Mouse (Mus musculus) macrophage (primary cell): ENCODE measurements around the gene Bmf. TPM values are rescaled to one million over a fixed set of nuclear protein-coding genes. Genes with fewer than 3 reads are reported as not detected.

ENCODE experiments used
- H3K27ac ChIP-seq: fragments of 350-480 bp; formaldehyde crosslinking; 2 replicates; pipeline ENCODE4 v1.9.0; 2021
- H3K36me3 ChIP-seq: fragments of 350-480 bp; formaldehyde crosslinking; 2 replicates; pipeline ENCODE4 v1.9.0; 2021; ENCODE audit errors: inconsistent target
- H3K4me3 ChIP-seq: fragments of 350-480 bp; formaldehyde crosslinking; 2 replicates; pipeline ENCODE4 v1.9.0; 2021; ENCODE audit errors: inconsistent target
- H3K79me2 ChIP-seq: fragments of 350-480 bp; formaldehyde crosslinking; 2 replicates; pipeline ENCODE4 v1.9.0; 2021; ENCODE audit errors: inconsistent target
- WGBS: methylation state at CpG from one replicate; pipeline ENCODE4 v1.1.7; 2026; ENCODE audit warnings: inconsistent platforms; ENCODE audit not compliant: missing documents; 5-methylcytosine and 5-hydroxymethylcytosine counted together
- polyA plus RNA-seq: library from polyadenylated mRNA; stranded (reverse); fragments of 250-400 nt; gene quantifications from 3 replicates; pipeline ENCODE4 v1.2.4, GENCODE M21; 2018; ENCODE audit warnings: inconsistent platforms

Bmf gene
- polyA plus RNA-seq, 1 experiment from 2014 or later: 5.3 TPM

DNA sequence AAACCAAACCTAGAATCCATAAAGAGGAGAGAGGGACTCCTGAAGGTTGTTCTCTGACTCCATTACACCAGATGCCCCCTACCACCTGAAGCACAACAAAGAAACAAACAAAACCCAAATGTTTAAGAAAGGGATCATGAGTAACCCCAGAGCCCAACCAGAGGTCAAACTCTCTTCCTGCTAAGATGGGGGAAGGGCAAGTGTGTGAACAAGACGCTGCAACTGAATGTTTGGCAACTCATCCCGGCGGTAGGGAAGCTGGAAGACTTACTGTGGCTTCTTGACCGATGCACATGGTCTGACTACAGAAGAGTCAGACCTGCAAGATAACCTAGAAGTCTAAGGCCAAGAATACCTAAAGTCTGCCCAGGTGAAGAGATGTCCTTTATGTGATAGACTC is 12.3 kb downstream of the Bmf start:
- 11% methylated on average over 4 of the region's 4 CpGs for WGBS
- Histone ChIP-seq H3K79me2 (no peaks in the 10 kb centered on the region), H3K27ac (no peak overlapping the region)

DNA sequence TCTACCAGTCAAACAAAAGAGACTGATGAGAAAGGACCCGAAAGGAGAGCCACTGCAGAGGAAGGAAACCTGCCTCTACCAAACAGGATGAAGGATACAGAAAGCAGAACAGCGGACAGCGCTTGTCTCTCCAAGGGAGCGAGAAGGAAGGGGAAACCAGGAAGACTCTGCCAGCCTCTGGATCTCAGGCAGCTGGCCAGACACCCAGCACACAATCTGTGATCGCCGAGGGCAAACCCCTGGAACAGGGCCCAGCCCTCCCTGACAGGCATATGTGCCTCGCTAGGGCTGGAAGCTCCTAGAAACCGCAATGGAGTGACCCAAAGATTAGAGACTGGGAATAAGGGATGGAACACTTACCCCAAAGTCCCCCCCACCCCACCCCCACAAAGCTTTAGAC is 12.9 kb downstream of the Bmf start:
- 44% methylated on average over 8 of the region's 8 CpGs for WGBS
- Histone ChIP-seq H3K4me3 (no peak overlapping the region), H3K79me2 (no peaks in the 10 kb centered on the region), H3K36me3 (peaks cover 10% of the 10 kb centered on the region; the same call in 1 of the 2 replicates), H3K27ac (no peak overlapping the region)

More for the DNA sequence above, 12.3 kb downstream of the Bmf start:
- no peak overlapping the region for H3K4me3 ChIP-seq
- peaks cover 3% of the 10 kb centered on the region; the same call in 1 of the 2 replicates for H3K36me3 ChIP-seq

DNA sequence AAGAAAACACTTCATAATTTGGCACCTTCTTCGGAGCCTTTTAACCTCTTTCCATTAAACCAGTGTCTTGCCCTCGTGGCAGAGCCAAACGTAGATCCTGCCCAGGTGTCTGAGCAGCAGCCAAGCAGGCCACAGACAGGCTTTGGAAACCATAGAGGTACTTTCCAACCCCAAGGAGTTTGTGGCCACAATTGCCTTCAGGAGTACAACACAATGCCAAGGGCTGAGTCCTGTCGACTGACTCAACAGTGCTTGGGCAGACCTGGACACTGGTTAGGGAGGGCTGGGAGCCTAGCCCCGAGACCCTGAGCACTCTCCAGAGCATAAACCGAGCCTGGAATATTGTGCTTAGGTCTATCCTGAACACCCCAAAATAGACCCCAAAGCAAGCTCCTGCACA is 13.4 kb downstream of the Bmf start:
- Histone ChIP-seq H3K4me3 (no peak overlapping the region), H3K27ac (no peak overlapping the region), H3K79me2 (no peaks in the 10 kb centered on the region), H3K36me3 (peaks cover 14% of the 10 kb centered on the region; the same call in 1 of the 2 replicates)
- WGBS: 62% methylated on average over 6 of the region's 6 CpGs

DNA sequence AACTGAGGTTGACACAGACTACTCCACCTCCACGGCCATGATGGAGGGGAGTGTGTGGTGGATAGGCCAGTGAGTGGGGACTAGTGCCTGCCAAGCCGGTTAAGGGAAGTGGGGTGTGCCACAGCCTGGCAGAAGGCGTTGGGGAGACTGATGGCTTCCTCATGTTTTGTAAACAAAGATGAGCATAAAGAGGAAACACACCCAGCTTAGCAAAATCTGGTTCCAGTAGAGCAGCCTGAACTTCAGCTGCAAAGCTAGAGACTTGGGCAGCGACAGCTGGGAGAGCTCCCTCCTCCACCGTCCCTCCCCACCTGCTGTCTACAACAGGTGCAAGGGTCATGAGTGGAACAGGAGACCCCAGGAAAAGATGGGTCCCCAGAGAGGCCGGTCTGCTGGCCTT is 15.5 kb downstream of the Bmf start:
- H3K4me3 ChIP-seq: no peak overlapping the region
- H3K36me3 ChIP-seq: peaks cover 14% of the 10 kb centered on the region; the same call in 1 of the 2 replicates
- H3K27ac ChIP-seq: no peak overlapping the region
- WGBS: 36% methylated on average over 6 of the region's 6 CpGs
- no peaks in the 10 kb centered on the region for H3K79me2 ChIP-seq

DNA sequence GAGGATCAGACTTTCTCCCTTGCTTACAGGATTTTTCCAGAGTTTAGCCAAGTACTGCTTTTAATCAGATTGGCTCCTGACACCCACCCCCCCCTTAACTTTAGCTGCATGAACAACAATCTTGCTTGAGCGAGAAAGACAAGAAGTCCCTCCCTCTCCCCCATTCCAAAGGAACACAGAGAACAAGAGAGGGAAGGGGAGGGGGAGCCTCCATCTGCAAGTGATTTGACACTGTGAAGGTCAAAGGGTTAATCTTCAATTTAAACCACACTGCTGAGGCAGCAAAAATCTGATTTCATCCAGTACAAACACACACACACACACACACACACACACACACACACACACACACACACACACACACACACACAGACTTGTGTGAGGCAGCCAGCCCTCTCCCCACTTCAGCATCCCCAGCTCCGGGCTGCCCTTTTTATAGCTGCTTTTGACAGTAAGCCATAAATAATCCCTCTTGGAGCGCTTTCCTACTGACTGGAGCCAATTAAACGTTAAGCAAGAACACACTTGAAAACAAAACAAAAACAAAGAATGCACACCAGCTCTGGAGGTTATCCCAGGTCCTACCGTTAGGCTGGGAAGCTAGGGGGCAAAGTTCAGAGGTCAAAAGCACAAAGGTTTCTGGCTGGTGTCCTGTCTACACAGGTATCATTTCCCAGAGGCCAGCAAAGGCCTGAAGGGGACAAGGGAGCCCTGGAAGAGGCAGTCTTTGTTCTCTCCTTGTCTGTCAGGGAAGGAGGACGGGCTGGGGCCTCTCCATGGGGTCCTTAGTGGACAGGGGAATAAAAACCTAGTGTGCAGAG is 16.4 kb downstream of the Bmf start:
- H3K27ac ChIP-seq: no peak overlapping the region
- H3K4me3 ChIP-seq: no peak overlapping the region
- WGBS: 68% methylated on average over 6 of the region's 6 CpGs
- peaks cover 14% of the 10 kb centered on the region; the same call in 1 of the 2 replicates for H3K36me3 ChIP-seq
- H3K79me2 ChIP-seq: no peaks in the 10 kb centered on the region

DNA sequence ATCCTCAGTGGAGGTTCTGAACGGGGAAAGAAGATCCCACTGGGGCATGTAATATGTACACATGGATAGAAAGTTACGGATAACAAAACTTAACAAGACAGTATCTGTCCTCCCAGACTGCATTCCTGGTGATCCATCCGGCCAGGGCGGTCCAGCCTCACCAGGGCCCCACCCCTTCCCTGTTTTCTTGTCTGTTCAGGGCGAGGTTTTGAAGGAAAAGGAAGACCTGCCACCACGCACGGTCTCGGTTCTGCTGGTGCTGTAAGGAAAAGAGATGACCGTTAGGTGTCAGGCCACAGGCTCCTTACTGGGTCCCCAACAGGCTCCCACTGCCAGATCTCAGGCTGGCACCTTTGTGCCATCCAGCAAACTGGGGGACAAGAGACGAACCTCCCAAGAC is 17.1 kb downstream of the Bmf start:
- 92% methylated on average over 9 of the region's 10 CpGs for WGBS
- H3K4me3 ChIP-seq: no peak overlapping the region
- H3K27ac ChIP-seq: no peak overlapping the region

DNA sequence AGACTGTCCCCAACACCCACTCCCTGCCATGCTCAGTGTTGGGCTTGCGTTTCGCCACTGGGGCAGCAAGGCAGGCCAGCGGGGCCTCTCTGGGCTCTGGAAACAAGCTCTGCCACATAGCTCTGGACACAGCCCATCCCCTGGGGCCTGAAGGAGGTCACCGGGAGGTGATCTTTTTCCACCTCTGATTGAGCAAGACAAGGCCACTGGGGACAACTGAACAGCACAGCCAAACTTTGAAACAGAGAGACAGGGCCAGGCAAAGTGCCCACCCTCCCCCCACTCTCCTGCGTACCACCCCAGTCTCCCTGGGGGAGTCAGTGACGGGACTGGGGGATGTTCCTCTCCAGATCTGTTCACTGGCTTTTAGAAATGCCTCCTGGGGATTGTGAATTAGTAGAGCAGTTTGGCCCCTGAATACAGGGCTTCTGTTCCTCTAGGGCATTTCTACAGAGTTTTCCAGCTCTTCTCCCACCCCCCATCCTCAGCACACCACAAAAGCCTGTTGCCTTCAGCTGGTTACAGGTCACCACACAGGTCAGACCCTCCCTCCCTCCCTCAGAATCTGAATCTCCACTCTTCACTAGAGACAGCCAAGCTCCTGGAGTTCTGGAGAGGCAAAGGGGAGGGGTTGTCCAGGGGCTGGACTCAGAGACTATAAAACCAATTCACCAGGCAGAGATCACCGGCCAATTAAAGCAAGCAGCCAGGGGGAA is 19.9 kb downstream of the Bmf start:
- Histone ChIP-seq H3K36me3 (peaks cover 14% of the 10 kb centered on the region; the same call in 1 of the 2 replicates), H3K79me2 (no peaks in the 10 kb centered on the region), H3K27ac (no peak overlapping the region), H3K4me3 (no peak overlapping the region)
- WGBS: 88% methylated on average over 7 of the region's 7 CpGs

More for the DNA sequence above, 17.1 kb downstream of the Bmf start:
- Histone ChIP-seq H3K36me3 (peaks cover 14% of the 10 kb centered on the region; the same call in 1 of the 2 replicates), H3K79me2 (no peaks in the 10 kb centered on the region)

DNA sequence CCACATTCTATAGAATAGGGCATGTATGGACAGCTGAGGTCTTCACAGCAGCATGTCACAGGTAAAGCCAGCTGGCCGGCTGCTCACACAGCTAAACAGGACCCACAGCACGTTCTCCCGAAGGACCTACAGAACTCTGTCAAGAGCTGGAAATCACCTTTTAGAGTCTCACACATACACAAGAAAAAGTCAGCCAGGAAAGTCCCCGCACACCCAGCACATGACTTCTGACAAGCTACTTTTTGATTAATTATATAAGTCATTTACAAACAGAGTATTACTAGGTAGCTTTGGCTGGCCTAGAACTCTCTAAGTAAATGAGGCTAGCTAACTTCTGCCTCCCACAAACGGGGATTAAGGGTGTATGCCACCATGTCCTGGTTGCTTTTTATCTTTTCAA is 22.9 kb downstream of the Bmf start:
- no peaks in the 10 kb centered on the region for H3K79me2 ChIP-seq
- H3K27ac ChIP-seq: no peak overlapping the region
- WGBS: 91% methylated on average over 5 of the region's 5 CpGs
- peaks cover 4% of the 10 kb centered on the region; the same call in 1 of the 2 replicates for H3K36me3 ChIP-seq
- H3K4me3 ChIP-seq: no peak overlapping the region

DNA sequence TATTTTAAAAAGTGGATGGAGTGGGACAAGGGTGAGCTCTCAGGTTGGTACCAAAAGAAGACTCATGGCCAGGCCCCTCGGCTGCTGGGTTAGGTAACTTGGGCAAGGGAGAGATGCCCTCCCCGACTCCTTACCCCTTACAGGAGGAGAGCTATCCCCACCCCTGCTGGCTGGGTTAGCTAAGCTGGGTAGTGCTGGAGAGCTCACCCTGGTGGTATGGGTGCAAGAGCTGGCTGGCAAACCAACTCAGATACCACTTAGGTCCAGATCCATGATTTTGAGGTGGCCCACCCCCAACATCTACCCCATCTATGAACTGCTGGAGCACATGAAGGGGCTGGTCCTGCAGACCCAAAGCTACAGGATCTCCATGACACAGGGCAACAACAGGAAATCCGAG is 24.7 kb downstream of the Bmf start:
- Histone ChIP-seq H3K27ac (no peak overlapping the region), H3K36me3 (no peaks in the 10 kb centered on the region), H3K79me2 (no peaks in the 10 kb centered on the region), H3K4me3 (no peak overlapping the region)
- 92% methylated on average over 3 of the region's 3 CpGs for WGBS

DNA sequence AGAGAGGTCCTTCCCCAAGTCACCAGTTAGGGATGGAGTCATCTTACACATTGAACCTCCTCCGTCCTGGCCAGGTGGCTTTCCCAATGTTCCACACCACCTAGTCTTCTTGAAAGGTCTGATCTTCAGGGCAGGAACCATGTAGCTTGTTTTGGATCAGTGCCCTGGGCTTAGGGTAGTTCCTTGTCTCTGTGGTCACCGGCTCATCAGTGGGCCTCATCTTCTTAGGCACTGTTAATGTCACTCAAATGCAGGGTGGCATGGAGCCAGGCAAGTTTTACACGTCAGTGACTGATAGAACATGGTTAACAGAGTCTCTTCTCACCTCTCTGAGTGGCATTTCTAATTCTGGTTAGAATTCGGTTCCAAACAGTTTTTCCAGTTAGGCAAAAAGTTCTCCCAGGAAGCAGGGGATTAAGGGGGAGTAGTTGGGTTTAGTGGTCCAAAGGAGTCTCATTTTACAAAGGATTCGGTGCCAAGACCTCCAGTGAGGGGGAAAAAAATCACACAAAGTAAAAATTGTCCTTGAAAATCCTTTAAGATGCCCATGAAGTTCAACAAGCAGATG is 26.2 kb downstream of the Bmf start:
- no peak overlapping the region for H3K4me3 ChIP-seq
- H3K36me3 ChIP-seq: no peaks in the 10 kb centered on the region
- 72% methylated on average over 5 of the region's 5 CpGs for WGBS
- H3K27ac ChIP-seq: no peak overlapping the region
- no peaks in the 10 kb centered on the region for H3K79me2 ChIP-seq

DNA sequence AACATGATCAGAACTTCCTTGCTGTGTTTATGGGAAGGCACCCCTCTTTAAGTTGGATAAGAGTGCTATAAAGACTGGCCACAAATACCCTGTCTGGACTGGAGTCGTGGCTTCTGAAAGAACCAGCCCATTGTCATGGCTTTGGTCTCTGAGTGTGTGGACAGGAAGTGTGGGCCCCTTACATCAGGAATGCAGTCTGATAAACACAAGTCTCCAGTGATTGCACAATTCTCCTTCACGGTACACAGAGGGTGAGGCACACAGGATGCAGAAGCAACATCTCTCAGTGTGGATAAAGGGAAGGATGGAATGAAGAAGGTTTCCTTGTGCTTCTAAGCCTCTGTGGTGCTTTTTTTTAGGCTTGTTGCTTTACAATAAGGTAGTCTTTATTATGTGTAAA is 27.2 kb downstream of the Bmf start:
- H3K4me3 ChIP-seq: no peak overlapping the region
- WGBS: 7% methylated on average over 2 of the region's 2 CpGs
- H3K27ac ChIP-seq: no peak overlapping the region
- no peaks in the 10 kb centered on the region for H3K36me3 ChIP-seq
- no peaks in the 10 kb centered on the region for H3K79me2 ChIP-seq

DNA sequence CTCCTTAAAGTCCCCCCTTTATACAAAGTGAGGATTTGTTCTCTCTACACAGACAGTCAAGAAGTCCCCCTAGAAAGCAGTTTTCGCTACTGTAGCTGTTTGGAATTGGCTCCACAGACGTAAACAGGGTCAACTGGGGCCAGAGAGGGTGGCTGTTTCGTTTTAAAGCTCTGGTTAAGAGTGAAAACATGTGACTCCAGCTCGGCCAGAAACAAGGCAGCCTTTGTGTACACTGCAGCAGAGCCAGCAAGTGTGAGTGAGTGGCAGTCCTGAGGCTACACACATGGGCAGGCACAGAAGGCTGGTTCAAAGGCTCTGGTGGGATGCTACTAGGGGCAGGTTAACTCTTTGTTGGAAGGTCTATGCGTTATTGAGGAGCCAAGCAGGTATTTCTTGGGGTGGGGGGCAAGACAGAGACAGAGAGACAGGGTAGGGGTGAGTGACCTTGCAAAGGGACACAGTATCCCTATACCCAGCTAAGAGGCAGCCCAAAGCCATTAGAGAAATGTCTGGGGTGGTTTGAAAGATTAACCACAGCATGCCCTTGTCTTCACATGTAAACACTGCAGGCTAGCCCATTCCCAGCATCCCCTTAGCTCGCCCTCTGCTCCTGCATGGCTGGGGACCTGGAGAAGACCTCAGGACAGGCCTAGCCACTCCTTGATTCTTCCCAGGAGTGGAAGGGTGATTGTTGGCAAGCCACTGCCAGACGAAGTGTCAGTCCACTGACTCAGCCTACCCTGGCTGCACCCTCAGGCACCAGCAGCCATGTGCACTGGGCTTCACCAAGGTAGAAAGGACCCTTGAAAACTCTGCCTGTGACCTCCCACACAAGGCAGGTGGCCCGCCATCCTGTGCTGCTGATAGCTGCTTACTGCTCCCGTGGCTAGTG is 29.2 kb downstream of the Bmf start:
- H3K79me2 ChIP-seq: no peaks in the 10 kb centered on the region
- no peaks in the 10 kb centered on the region for H3K36me3 ChIP-seq
- H3K4me3 ChIP-seq: no peak overlapping the region
- H3K27ac ChIP-seq: peak overlapping the region; percentile 42
- WGBS: 56% methylated on average over 9 of the region's 9 CpGs

DNA sequence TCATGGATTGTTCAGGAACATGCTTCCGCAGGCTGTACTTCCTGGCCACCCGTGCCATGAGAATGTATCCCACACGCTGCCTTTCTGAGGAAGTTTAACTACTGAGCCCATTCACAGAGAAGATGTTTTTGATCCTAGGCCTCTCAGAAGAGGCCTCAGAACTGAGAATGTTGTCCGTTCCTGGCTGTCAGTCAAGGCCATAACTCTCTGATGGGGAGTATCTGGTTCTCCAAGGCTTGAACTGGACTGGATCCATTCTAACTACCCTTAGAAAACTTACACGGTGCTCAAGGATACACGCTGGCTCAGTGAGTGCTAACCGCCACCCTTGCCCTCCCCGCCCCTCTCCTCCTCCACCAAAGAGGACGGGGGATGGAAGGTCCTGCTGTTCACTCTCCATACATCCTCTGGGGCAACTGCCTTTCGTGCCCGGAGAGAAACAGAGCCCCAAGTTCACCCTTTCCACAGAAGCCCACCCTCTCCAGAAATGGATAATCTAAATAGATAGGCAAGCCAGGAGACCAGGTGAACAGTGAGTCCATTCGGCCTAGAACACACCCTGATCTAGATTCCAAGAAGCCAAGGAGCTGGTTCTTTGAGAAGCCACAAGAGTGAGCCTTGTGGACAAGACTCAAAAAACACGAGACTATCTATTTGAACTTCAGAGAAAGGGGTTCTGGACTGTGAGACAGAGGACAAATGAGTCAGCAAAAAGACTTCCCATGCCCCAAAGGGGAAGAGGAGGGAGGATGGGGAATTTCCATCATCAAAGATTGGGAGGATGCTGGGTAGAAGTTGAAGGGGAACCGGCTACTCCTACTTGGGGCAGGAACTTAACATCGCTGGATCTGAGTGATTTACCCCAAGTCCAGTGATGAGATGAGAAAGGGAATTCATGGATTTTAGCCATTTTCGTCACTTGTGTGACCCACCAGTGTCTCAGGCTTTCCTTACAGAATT is 36.8 kb downstream of the Bmf start:
- Histone ChIP-seq H3K27ac (peak overlapping the region; percentile 19), H3K4me3 (no peak overlapping the region), H3K79me2 (no peaks in the 10 kb centered on the region), H3K36me3 (no peaks in the 10 kb centered on the region)
- 71% methylated on average over 13 of the region's 16 CpGs for WGBS
